Mouse (Mus musculus): ENCODE results near the gene Sbp. TPM values are rescaled to one million over a fixed set of nuclear protein-coding genes. Genes with fewer than 3 reads are reported as not detected.
A peak's percentile ranks its signal among the peaks of the same experiment; 100 is the strongest.
"Not testable (repeated sequence)": the region's sequence is repeated elsewhere in the genome, so short reads cannot be mapped to it uniquely, and the experiment has no call there.

Sbp gene
- polyA plus RNA-seq (2016; fragmentation: Nextera tagmentation; extraction: Ambion mirVana), result not detected in 2 replicates

GRCm38 (mm10) chr17:23941372-23941771 lies at the start of gene Sbp:
Gene Sbp (plus strand): TSS chr17:23941672.
- H3K4me1 ChIP-seq, result no peaks in the 10 kb centered on the region
- H3K9me3 ChIP-seq, result no peaks in the 10 kb centered on the region
- ATAC-seq (ENCODE audit: low FRiP score), result no peak

GRCm38 (mm10) chr17:23917158-23917557 lies 24.3 kb upstream of the Sbp start, which contains the start of gene Dcpp3:
Gene Dcpp3 (plus strand): TSS chr17:23917458.
- H3K4me1 ChIP-seq; H3K27ac ChIP-seq; H3K9ac ChIP-seq; H3K36me3 ChIP-seq (replicated peaks); ATAC-seq (ENCODE audit: low FRiP score); H3K4me3 ChIP-seq (replicated peaks); H3K9me3 ChIP-seq; H3K4me2 ChIP-seq; H3K27me3 ChIP-seq: not testable (repeated sequence)
- 88% methylated on average over 4 of the region's 4 CpGs for WGBS

More at GRCm38 (mm10) chr17:23941372-23941771, at the start of gene Sbp:
- H3K27ac ChIP-seq, result no peak within 1 kb of the TSS
- no peak within 1 kb of the TSS for H3K9ac ChIP-seq
- H3K4me2 ChIP-seq, result no peak within 1 kb of the TSS
- 0 out of 2 replicates have a peak, but pooled peaks cover 3% of the 10 kb centered on the region for H3K27me3 ChIP-seq
- H3K4me3 ChIP-seq (replicated peaks), result no peak within 1 kb of the TSS
- no peaks in the 10 kb centered on the region for H3K36me3 ChIP-seq (replicated peaks)

GRCm38 (mm10) chr17:23924531-23925007 lies 16.9 kb upstream of the Sbp start:
- Histone ChIP-seq H3K4me2 (peak overlapping the region; percentile 74), H3K9ac (peak overlapping the region; percentile 66), H3K4me1 (peaks cover 10% of the 10 kb centered on the region), H3K4me3 (replicated peaks) (peak overlapping the region; percentile 48), H3K27ac (peak overlapping the region; percentile 96), H3K27me3 (no peaks in the 10 kb centered on the region; the same call in 1 of the 2 replicates), H3K9me3 (no peaks in the 10 kb centered on the region), H3K36me3 (replicated peaks) (no peaks in the 10 kb centered on the region)
- ATAC-seq (ENCODE audit: low FRiP score), result peak; percentile 97
- WGBS, result under 1% methylated on average over 29 of the region's 29 CpGs

GRCm38 (mm10) chr17:23925090-23925493 lies 16.4 kb upstream of the Sbp start:
- WGBS, result under 1% methylated on average over 14 of the region's 14 CpGs
- peak; percentile 80 for ATAC-seq (ENCODE audit: low FRiP score)

GRCm38 (mm10) chr17:23931157-23931556 lies 10.3 kb upstream of the Sbp start:
- H3K4me2 ChIP-seq, result no peak overlapping the region
- WGBS, result 89% methylated on average over 5 of the region's 5 CpGs
- H3K27ac ChIP-seq, result no peak overlapping the region
- H3K4me1 ChIP-seq, result no peaks in the 10 kb centered on the region
- no peak overlapping the region for H3K9ac ChIP-seq
- H3K36me3 ChIP-seq (replicated peaks), result no peaks in the 10 kb centered on the region
- no peaks in the 10 kb centered on the region for H3K9me3 ChIP-seq
- H3K4me3 ChIP-seq (replicated peaks), result no peak overlapping the region
- no peaks in the 10 kb centered on the region; the same call in 1 of the 2 replicates for H3K27me3 ChIP-seq
- ATAC-seq (ENCODE audit: low FRiP score), result no peak

More at GRCm38 (mm10) chr17:23925090-23925493, 16.4 kb upstream of the Sbp start:
- Histone ChIP-seq H3K36me3 (replicated peaks) (no peaks in the 10 kb centered on the region), H3K27me3 (no peaks in the 10 kb centered on the region; the same call in 1 of the 2 replicates), H3K9ac (peak overlapping the region; percentile 66), H3K9me3 (no peaks in the 10 kb centered on the region), H3K4me2 (peak overlapping the region; percentile 74), H3K4me3 (replicated peaks) (peak overlapping the region; percentile 48), H3K4me1 (peaks cover 10% of the 10 kb centered on the region), H3K27ac (peak overlapping the region; percentile 96)

GRCm38 (mm10) chr17:23947486-23947885 lies 6.0 kb downstream of the Sbp start:
- WGBS, result 75% methylated on average over 4 of the region's 4 CpGs
- not testable (repeated sequence) for H3K36me3 ChIP-seq (replicated peaks); H3K4me2 ChIP-seq; H3K9ac ChIP-seq; H3K9me3 ChIP-seq; H3K27ac ChIP-seq; H3K4me3 ChIP-seq (replicated peaks); ATAC-seq (ENCODE audit: low FRiP score); H3K27me3 ChIP-seq; H3K4me1 ChIP-seq

GRCm38 (mm10) chr17:23949068-23949467 lies 7.6 kb downstream of the Sbp start:
- ATAC-seq (ENCODE audit: low FRiP score), result no peak
- H3K27me3 ChIP-seq, result no peaks in the 10 kb centered on the region
- H3K9ac ChIP-seq, result no peak overlapping the region
- no peaks in the 10 kb centered on the region for H3K4me1 ChIP-seq
- no peaks in the 10 kb centered on the region for H3K36me3 ChIP-seq (replicated peaks)
- 80% methylated on average over 2 of the region's 2 CpGs for WGBS
- no peak overlapping the region for H3K4me2 ChIP-seq
- H3K27ac ChIP-seq, result no peak overlapping the region
- H3K9me3 ChIP-seq, result no peaks in the 10 kb centered on the region
- no peak overlapping the region for H3K4me3 ChIP-seq (replicated peaks)

- not testable (repeated sequence) for H3K27me3 ChIP-seq; H3K4me3 ChIP-seq (replicated peaks); H3K4me2 ChIP-seq; H3K27ac ChIP-seq; ATAC-seq (ENCODE audit: low FRiP score); H3K36me3 ChIP-seq (replicated peaks); H3K9me3 ChIP-seq; H3K4me1 ChIP-seq; H3K9ac ChIP-seq
- WGBS, result 72% methylated on average over 4 of the region's 4 CpGs
Measured at GRCm38 (mm10) chr17:23950828-23951227, 9.4 kb downstream of the Sbp start.

GRCm38 (mm10) chr17:23955174-23955573 lies 13.7 kb downstream of the Sbp start, which contains the start of gene Sbpl:
Gene Sbpl (minus strand): TSS chr17:23955274.
- Histone ChIP-seq H3K4me3 (replicated peaks) (no peak within 1 kb of the TSS), H3K9ac (no peak within 1 kb of the TSS), H3K27ac (no peak within 1 kb of the TSS), H3K4me1 (no peaks in the 10 kb centered on the region), H3K4me2 (no peak within 1 kb of the TSS), H3K36me3 (replicated peaks) (no peaks in the 10 kb centered on the region), H3K9me3 (no peaks in the 10 kb centered on the region), H3K27me3 (no peaks in the 10 kb centered on the region)
- ATAC-seq (ENCODE audit: low FRiP score), result no peak
- WGBS, result 74% methylated on average over 5 of the region's 5 CpGs

GRCm38 (mm10) chr17:23960084-23960738 lies 18.7 kb downstream of the Sbp start:
- no peaks in the 10 kb centered on the region for H3K36me3 ChIP-seq (replicated peaks)
- H3K4me1 ChIP-seq, result no peaks in the 10 kb centered on the region
- ATAC-seq (ENCODE audit: low FRiP score), result peak; percentile 94
- 39% methylated on average over 3 of the region's 3 CpGs for WGBS
- H3K27me3 ChIP-seq, result no peaks in the 10 kb centered on the region
- H3K27ac ChIP-seq, result no peak overlapping the region; the same call in 1 of the 2 replicates
- H3K9me3 ChIP-seq, result no peaks in the 10 kb centered on the region
- no peak overlapping the region for H3K4me2 ChIP-seq
- H3K4me3 ChIP-seq (replicated peaks), result no peak overlapping the region
- H3K9ac ChIP-seq, result no peak overlapping the region

- H3K27ac ChIP-seq, result no peak overlapping the region
- H3K9me3 ChIP-seq, result no peaks in the 10 kb centered on the region
- peaks cover 6% of the 10 kb centered on the region for H3K4me1 ChIP-seq
- H3K27me3 ChIP-seq, result no peaks in the 10 kb centered on the region
- no peaks in the 10 kb centered on the region for H3K36me3 ChIP-seq (replicated peaks)
- ATAC-seq (ENCODE audit: low FRiP score), result no peak
- no peak overlapping the region for H3K4me3 ChIP-seq (replicated peaks)
- H3K9ac ChIP-seq, result no peak overlapping the region
- WGBS, result 28% methylated on average over 4 of the region's 4 CpGs
- H3K4me2 ChIP-seq, result no peak overlapping the region
Measured at GRCm38 (mm10) chr17:23961573-23962122, 20.2 kb downstream of the Sbp start.

- no peak overlapping the region for H3K4me2 ChIP-seq
- no peak for ATAC-seq (ENCODE audit: low FRiP score)
- H3K36me3 ChIP-seq (replicated peaks), result no peaks in the 10 kb centered on the region
- H3K9ac ChIP-seq, result no peak overlapping the region
- no peaks in the 10 kb centered on the region for H3K9me3 ChIP-seq
- no peaks in the 10 kb centered on the region for H3K27me3 ChIP-seq
- 36% methylated on average over 6 of the region's 6 CpGs for WGBS
- H3K4me1 ChIP-seq, result peaks cover 6% of the 10 kb centered on the region
- no peak overlapping the region for H3K27ac ChIP-seq
- no peak overlapping the region for H3K4me3 ChIP-seq (replicated peaks)
Measured at GRCm38 (mm10) chr17:23965805-23966425, 24.4 kb downstream of the Sbp start.

Data from forebrain, embryonic 12.5 days (tissue).